Mouse (Mus musculus) 416B (cell line): ENCODE data around the gene Sephs2.

ENCODE experiments used
- DNase-seq: peaks from one replicate; pipeline ENCODE4 v3.0.0; 2011; ENCODE audit warnings: low read depth

The Sephs2 gene

DNA sequence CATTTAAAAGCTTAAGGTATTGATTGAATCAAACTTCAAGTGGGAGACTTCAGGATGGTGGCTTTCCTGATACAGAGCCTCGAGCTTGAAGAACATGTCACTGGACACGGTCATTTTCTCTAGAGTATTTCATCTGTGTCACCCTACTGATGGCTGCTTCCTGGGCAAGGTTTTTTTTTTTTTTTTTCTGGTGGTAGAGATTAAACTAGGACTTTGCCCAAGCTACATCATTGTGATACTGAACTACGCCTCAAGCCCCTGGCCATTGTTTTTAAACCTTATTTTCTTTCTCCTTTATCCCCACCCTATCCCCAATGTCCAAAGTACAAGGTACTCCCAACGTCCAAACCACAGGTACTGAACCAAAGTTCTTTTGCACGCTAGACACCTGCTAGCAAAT, 3.2 kb downstream of the Sephs2 start:
- DNase-seq: no peak

DNA sequence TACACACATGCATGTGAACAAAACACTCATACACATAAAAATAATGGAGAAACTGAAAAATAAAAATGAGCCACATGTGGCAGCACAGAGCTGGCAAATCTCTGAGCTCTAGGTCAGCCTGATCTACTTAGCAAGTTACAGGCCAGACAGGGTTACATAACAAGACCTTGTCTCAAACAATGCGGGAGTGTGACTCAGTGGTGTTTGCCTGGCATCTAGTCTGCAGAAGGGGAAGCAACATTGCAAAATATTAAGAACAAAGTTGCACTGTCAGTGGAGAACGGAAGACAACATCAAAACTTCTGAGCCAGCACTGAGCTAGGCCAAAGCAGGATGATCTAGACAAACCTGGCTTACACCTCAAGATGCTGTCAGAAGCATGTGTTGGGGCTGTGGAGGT, 3.6 kb downstream of the Sephs2 start:
- DNase-seq: peak; percentile 92

DNA sequence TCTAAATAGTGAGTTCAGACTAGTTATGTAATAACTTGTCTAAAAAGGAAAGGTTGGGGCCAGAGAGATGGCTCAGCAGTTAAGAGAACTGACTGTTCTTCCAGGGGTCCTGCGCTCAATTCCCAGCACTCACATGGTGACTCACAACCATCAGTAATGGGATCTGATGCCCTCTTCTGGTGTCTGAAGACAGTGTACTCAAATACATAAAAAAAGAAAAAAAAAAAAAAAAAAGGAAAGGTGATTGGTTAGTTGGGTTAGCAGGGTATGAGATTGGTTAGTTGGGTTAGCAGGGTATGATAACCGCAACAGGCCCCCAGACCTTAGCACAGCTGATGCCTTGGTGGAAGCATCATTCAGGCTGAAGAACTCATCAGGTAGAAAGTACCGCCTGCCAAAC, 10.3 kb downstream of the Sephs2 start:
- no peak for DNase-seq

DNA sequence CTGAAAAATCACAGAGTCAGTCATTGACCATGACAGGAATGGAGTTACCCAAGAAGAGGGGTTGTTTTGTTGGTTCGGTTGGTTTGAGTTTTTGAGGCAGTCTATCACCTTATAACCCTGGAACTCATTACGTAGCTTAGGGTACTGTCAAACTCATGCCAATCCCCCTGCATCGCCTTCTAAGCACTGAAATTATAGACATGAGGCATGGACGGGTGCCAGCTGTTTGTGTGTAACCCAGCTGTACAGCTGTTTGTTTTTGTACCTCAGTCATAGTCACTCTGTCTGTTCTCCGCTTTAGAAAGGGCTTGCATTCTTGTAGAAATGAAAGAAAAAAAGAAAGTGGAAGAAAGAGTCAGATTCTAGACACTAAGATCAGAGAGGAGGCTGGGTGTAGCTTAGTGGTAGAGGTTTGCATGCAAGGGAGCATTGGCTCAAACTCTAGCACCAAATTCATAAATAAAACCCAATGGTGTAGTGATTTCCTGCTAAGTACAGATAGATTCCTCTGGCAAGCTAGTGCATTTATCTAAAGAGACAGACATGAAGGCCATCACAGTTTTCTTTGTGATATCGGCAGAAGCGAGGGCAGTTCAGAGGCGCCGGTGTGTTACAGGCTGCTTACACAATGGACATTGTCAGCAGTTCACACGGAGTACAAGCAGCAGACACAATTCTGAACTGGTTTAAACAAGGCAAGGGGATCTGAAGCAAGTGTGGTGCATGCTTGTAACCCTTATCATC, 11.5 kb downstream of the Sephs2 start:
- DNase-seq: no peak

DNA sequence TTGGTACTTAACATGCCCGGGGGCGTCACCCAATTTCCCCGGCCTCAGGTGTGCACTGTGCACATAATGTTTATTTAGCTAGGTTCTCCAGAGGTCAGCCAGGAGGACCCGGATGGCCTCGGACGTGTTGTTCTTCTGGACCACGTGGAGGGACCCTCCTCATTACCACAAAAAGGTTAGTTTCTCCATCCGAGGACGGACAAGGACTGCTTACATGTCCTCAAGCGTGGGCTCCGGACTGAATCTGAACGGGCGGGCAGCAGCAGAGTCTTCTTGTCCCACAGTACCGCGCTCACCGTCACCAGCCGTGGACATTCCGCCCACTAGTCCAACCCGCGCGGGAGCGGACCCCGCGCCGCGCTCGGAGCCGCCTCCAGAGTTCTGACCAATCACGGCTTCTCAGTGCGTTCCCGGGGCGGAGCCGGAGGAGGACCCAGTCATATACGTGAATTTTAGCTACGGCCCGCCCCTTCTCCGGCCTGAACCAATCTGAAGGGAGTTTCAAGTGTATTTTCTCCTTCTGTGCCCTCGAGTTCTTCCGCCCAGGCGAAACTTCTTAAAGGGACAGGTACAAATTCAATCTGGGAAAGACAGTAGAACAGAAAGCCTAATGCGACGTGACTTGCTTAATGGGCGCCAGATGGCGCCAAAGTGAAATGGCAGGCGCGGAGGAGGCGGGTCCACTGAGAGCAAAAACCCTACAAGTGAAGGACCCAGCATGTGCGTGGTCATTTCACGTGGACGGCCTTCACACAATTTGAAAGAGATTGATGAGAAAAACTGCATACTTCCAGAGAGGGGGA, 13.3 kb downstream of the Sephs2 start, which contains the start of gene Dctpp1:
TSS of gene Dctpp1 (minus strand) at position 401 of the 803 bp plus-strand sequence.
- peak; percentile 100 for DNase-seq

DNA sequence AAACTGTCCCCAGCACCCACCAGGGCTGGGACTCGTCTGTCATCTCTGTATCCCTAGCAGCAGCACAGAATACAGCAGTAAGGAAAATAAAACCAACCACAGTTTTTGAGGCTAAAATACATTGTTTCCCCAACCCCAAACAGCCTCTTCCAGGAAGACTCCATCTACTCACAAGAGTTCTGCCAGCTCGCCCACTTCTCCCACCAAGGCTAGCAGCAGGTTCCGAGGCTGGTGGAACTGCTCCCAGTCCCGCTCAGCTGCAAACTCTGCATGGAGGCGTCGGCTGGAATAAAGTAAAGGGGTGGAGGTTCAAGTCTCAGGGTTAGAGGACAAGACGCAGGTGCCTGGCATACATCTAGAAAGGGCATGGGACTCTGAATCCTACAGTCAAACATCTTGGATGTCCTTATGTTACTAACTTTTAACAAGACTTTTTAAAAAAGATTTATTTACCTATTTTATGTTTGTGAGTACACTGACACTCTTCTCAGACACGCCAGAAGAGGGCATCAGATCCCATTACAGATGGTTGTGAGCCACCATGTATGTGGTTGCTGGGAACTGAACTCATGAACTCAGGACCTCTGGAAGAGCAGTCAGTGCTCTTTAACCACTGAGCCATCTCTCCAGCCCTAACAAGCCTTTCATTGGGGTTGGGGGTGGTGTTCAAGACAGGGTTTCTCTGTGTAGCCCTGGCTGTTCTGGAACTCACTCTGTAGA, 14.5 kb downstream of the Sephs2 start:
- DNase-seq: peak; percentile 42

DNA sequence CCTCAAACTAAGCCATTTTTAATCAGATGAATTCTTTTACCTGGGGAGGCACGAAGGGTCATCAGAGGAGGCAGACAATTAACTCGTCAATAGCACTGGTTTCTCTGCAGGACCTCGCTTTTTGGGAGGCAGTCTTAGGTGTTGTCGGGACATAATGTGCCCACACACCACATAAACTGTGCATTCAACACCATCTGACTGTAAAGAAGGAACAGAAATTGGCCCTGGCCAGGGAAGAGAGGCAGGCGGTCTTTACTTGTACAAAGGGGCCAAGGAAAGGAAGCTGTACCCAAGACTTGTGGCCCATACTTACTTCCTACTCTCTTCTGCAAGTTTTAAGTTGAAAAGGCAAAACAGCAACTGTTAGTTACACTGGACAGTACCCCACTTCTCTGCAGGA, 17.3 kb downstream of the Sephs2 start:
- no peak for DNase-seq

DNA sequence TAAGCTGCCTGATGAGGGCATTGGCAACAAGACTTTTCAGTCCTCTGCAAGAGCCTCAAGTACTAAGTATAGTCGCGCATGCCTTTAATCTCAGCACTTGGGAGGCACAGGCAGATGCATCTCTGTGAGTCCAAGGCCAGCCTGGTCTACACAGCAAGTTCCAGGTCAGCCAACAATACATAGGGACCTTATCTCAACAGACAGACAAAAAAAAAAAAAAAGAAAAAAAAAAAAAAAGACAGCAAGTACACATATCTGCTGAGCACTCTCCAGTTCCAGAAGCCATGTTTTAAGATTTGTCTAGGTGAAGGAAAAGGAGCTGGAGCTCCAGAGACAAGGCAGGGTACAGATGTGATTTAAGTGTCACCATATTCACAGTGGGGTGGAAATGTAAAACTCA, 17.9 kb downstream of the Sephs2 start:
- no peak for DNase-seq

DNA sequence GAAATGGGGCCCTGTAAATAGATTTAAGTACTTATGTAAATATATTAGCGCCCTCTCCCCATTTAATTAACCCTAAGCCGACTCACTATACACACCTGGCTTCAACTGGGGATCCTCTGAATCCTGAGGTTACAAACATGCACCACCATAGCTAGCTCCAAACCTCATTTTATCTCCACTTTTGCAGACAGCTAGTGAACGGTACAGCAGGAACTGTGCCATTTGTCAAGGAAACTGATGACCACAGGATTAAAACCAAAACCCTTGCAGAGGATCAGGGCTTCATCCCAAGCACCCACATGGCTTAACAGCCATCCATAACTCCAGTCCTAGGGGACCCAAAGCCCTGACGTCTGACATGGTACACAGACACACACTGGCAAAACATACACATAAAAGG, 18.8 kb downstream of the Sephs2 start:
- peak; percentile 70 for DNase-seq

DNA sequence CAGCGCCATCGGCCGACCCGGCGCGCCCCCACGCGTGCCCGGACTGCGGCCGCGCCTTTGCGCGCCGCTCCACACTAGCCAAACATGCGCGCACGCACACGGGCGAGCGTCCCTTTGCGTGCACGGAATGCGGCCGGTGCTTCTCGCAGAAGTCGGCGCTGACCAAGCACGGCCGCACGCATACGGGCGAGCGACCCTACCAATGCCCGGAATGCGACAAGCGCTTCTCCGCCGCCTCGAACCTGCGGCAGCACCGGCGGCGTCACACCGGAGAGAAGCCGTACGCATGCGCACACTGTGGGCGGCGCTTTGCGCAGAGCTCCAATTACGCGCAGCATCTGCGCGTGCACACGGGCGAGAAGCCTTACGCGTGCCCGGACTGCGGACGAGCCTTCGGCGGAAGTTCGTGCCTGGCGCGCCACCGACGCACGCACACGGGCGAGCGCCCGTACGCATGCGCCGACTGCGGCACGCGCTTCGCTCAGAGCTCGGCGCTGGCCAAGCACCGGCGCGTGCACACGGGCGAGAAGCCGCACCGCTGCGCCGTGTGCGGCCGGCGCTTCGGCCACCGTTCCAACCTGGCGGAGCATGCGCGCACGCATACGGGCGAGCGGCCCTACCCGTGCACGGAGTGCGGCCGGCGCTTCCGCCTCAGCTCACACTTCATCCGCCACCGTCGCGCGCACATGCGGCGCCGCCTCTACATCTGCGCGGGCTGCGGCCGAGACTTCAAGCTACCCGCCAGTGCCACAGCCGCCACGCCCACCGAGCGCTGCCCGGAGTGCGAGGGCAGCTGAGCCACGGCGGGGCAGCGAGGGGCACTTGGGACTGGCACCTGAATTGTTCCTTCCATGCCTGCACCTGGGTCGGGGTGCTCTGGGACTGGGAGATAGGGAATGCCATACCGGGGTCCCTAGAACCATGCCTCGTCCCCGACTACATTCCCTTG, 19.8 kb downstream of the Sephs2 start:
- no peak for DNase-seq

DNA sequence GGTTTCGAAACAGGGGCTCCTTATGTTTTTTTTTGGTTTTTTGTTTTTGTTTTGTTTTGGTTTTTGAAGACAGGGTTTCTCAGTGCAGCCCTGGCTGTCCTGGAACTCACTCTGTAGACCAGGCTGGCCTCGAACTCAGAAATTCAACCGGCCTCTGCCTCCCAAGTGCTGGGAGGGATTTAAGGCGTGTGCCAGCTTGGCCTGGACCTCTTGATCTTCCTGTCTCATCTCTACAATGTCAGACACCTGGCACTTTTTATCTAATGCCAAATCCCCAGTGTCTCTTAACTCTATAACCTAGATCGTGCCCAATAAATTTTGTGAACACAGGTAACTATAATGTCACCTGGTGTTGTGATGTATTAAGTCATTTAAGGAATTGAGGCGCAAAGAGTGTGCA, 20.5 kb downstream of the Sephs2 start:
- DNase-seq: no peak

DNA sequence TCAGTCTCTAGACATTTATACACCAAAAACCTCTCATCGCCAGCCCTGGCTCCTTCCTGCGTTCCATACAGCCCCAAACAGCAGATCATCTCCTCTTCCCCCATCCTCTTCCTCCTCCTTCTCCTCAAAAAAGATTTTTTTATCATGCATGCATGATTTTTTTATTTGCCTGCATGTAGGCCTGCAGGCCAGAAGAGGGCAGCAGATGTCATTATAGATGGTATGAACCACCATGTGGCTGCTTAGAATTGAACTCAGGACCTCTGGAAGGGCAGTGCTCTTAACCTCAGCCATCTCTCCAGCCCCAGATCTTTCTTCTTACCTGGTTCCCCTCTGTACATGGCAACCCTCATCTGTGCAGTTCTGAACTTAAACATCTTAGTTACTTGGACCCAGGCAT, 21.4 kb downstream of the Sephs2 start:
- peak; percentile 78 for DNase-seq

DNA sequence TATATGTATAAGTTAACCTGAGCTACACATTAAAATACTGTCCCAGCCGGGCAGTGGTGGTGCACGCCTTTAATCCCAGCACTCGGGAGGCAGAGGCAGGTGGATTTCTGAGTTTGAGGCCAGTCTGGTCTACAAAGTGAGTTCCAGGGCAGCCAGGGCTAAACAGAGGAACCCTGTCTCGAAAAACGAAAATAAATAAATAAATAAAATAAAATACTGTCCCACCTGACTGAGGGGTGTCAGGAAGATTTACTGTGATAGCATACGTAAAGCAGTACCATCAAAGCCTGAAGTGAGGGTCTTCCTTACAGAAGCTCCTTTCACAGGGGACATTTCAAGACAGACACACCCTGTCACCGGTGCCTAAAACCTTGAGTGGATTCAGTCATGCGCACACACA, 23.3 kb downstream of the Sephs2 start:
- DNase-seq: peak; percentile 63

DNA sequence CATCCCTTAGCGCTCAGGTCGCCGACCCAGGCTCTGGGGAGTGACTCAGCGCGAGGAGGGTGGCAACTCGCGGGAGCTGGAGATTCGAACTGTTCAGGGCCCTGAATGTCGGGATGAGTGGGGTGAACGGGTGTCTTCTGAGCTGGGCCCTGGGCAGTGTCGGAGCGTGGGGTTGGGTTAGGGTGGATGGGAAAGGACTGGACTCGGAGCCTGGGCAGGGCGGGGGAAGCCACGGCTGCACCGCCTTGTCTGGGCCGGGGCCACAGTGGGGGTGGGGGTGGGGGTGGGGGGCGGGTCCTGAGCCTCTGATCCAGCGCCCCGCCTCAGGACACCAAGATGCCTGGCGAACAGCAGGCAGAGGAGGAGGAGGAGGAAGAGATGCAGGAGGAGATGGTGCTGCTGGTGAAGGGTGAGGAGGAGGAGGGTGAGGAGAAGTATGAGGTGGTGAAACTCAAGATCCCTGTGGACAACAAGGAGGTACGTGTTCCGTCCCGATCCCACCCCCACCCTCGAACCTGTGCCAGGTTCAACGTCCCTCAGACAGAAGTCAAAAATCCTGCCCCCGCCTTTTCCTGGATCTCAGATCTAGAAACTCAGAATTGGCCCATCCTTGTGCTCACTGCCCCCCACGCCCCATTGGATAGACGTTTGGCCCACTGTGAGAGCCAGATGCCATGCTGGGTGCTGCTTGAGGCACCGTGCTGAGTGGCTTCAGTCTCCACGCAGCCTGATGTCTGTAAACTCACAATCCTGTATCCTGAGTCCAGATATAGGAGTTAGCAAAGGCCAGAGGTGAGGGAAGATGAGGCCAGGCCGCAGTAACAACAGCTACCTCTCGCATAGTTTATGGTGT, 29.0 kb downstream of the Sephs2 start:
- no peak for DNase-seq

DNA sequence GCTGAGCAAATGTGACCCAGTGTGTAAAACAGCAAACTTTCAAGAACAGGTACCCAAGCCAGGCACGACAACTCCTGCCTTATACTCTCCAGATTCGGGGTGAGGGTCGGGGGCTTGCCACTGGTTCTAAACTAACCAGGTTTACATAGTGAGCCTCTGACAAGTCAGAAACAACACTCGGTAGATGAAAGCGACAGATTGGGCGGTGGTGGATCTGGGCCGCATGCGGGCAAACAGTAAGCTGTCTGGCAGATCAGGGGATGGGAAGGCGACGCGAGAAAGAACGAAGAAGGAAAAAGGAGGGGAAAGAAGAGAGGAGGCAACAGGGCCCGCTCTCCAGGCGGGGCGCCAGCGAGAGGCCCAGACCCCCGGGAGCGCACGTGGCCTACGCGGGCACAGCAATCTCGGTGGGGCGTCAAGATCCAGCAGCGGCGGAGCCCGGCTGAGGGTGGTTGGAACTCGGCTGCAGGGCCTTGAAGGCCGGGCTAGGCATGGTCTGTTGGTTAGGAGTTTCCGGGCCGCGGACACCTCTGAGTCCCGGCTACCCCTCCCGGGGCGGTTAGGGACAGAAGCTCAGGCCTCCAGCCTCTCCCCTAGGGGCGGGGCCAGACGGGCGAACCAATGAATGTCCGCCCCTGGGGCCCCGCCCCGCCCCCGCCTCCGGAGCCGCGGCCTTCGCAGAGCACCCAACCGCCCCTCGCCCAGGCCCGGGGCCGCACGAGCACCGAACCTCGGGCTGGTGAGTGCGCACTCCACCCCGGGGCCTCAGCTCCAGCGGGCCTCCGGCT, 29.8 kb downstream of the Sephs2 start, which contains the start of gene Zfp771:
TSS of gene Zfp771 (plus strand) at position 405 of the 788 bp plus-strand sequence.
- peak; percentile 97 for DNase-seq

DNA sequence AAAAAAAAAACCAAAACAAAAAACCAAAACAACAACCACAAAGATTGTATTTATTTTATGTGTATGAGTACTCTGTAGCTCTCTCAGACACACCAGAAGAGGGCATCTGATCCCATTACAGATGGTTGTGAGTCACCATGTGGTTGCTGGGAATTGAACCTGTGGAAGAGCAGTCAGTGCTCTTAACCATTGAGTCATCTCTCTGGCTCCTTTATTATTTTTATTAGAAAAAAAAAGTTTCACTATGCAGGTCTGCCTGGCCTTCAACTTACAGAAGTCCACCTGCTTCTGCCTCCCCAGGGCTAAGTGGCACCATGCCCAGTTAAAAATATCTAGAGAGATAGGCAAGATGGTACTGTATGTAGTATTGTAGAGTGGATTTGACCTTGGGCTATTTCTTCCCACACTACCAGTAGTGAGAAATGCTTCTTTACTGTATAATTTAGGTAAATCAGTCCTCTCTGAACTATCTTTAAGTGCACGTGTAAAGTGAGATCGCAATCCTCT, 30.4 kb downstream of the Sephs2 start:
- DNase-seq: no peak

DNA sequence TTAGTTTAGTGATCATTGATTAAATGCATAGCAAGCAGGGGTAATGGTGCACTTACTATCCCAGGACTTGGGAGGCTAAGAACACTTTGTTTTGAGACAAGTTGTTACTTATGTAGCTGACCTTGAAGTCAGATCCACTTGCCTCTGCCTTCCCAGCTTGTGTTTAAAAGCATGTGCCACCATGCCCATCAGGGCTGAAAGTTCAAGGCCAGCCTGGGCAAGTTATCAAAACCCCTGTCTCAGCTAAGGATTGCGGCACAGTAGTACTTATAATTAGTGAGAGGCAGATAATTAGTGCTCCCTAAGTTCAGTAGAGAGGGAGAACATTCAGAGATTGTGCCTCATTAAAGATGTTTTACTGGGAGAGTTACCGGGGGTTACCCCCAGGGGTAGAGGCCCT, 39.1 kb downstream of the Sephs2 start:
- DNase-seq: no peak

DNA sequence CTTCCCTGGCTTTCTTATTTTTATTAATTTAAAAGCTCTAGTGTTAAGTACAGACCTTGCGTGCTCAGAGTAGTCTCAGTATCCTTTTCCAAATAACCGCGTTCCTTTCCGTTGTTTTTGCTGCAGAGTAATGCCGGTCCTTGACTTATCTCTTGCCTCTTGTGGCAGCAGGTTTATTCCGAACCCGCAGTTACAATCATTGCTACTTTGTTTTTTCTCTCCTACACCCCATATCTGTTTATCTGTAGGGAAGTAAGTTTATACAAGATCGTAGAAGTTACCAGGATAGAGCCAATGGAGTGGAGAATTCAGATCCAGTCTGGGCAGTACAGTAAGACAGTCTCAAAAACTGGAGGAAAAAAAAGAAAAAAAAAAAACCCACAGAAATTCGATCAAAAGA, 40.1 kb downstream of the Sephs2 start:
- peak; percentile 29 for DNase-seq

DNA sequence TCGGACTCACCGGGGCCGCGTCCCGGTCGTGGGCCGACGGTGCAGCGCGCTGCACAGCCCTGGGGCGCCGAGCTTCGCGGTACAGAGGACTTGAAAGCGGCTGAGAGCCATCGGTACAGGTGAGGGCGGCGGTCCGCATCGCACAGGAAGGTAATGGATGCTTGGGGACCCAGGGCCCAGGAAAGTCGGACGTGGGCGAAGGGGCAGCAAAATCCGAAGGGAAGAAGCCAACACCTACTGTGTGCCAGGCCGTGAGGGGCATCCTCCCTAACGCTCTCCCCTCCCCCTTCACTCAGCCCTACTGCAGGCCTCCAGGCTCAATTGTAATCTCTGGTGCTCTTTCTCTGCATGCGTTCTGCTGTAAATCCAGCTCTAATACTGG, 40.5 kb downstream of the Sephs2 start:
- DNase-seq: peak; percentile 49
